Mouse (Mus musculus): ENCODE measurements around the gene Ank3.

The Ank3 gene

GRCm38 (mm10) chr10:70033856-70034255, 635.3 kb downstream of the Ank3 start:
- in situ Hi-C loops (cut with MboI; ENCODE audit: low pct_unique_long_range_greater_than_20kb in 1 of 2, low sequenced_read_pairs in 2 of 2, unreplicated experiment in 1 of 2), result no loop called here

GRCm38 (mm10) chr10:70039871-70040291, 641.3 kb downstream of the Ank3 start:
- in situ Hi-C loops (cut with MboI; ENCODE audit: low pct_unique_long_range_greater_than_20kb in 1 of 2, low sequenced_read_pairs in 2 of 2, unreplicated experiment in 1 of 2), result no loop called here

- in situ Hi-C loops (cut with MboI; ENCODE audit: low pct_unique_long_range_greater_than_20kb in 1 of 2, low sequenced_read_pairs in 2 of 2, unreplicated experiment in 1 of 2), result no loop called here
Measured at GRCm38 (mm10) chr10:70041562-70041961, 643.0 kb downstream of the Ank3 start.

GRCm38 (mm10) chr10:70045722-70046121, 647.1 kb downstream of the Ank3 start:
- in situ Hi-C loops (cut with MboI; ENCODE audit: low pct_unique_long_range_greater_than_20kb in 1 of 2, low sequenced_read_pairs in 2 of 2, unreplicated experiment in 1 of 2), result no loop called here

GRCm38 (mm10) chr10:70049771-70050170, 651.2 kb downstream of the Ank3 start:
- in situ Hi-C loops (cut with MboI; ENCODE audit: low pct_unique_long_range_greater_than_20kb in 1 of 2, low sequenced_read_pairs in 2 of 2, unreplicated experiment in 1 of 2), result no loop called here

GRCm38 (mm10) chr10:70055291-70055690, 656.7 kb downstream of the Ank3 start:
- in situ Hi-C loops (cut with MboI; ENCODE audit: low pct_unique_long_range_greater_than_20kb in 1 of 2, low sequenced_read_pairs in 2 of 2, unreplicated experiment in 1 of 2), result no loop called here

- in situ Hi-C loops (cut with MboI; ENCODE audit: low pct_unique_long_range_greater_than_20kb in 1 of 2, low sequenced_read_pairs in 2 of 2, unreplicated experiment in 1 of 2), result no loop called here
Measured at GRCm38 (mm10) chr10:70057064-70057463, 658.5 kb downstream of the Ank3 start.

GRCm38 (mm10) chr10:70060021-70060688, 661.6 kb downstream of the Ank3 start:
- in situ Hi-C loops (cut with MboI; ENCODE audit: low pct_unique_long_range_greater_than_20kb in 1 of 2, low sequenced_read_pairs in 2 of 2, unreplicated experiment in 1 of 2), result no loop called here

- in situ Hi-C loops (cut with MboI; ENCODE audit: low pct_unique_long_range_greater_than_20kb in 1 of 2, low sequenced_read_pairs in 2 of 2, unreplicated experiment in 1 of 2), result no loop called here
Measured at GRCm38 (mm10) chr10:70060689-70061081, 662.1 kb downstream of the Ank3 start.

- in situ Hi-C loops (cut with MboI; ENCODE audit: low pct_unique_long_range_greater_than_20kb in 1 of 2, low sequenced_read_pairs in 2 of 2, unreplicated experiment in 1 of 2), result no loop called here
Measured at GRCm38 (mm10) chr10:70063881-70064555, 665.4 kb downstream of the Ank3 start.

GRCm38 (mm10) chr10:70065191-70065590, 666.6 kb downstream of the Ank3 start:
- in situ Hi-C loops (cut with MboI; ENCODE audit: low pct_unique_long_range_greater_than_20kb in 1 of 2, low sequenced_read_pairs in 2 of 2, unreplicated experiment in 1 of 2), result no loop called here

GRCm38 (mm10) chr10:70066497-70067168, 668.1 kb downstream of the Ank3 start:
- in situ Hi-C loops (cut with MboI; ENCODE audit: low pct_unique_long_range_greater_than_20kb in 1 of 2, low sequenced_read_pairs in 2 of 2, unreplicated experiment in 1 of 2), result no loop called here

GRCm38 (mm10) chr10:70067169-70068115, 668.9 kb downstream of the Ank3 start:
- in situ Hi-C loops (cut with MboI; ENCODE audit: low pct_unique_long_range_greater_than_20kb in 1 of 2, low sequenced_read_pairs in 2 of 2, unreplicated experiment in 1 of 2), result no loop called here

- in situ Hi-C loops (cut with MboI; ENCODE audit: low pct_unique_long_range_greater_than_20kb in 1 of 2, low sequenced_read_pairs in 2 of 2, unreplicated experiment in 1 of 2), result no loop called here
Measured at GRCm38 (mm10) chr10:70069321-70069720, 670.7 kb downstream of the Ank3 start.

- in situ Hi-C loops (cut with MboI; ENCODE audit: low pct_unique_long_range_greater_than_20kb in 1 of 2, low sequenced_read_pairs in 2 of 2, unreplicated experiment in 1 of 2), result no loop called here
Measured at GRCm38 (mm10) chr10:70071334-70071733, 672.8 kb downstream of the Ank3 start.

All from mouse embryonic stem cell (cell line).